Mouse (Mus musculus) midbrain, embryonic 14.5 days (tissue): ENCODE data around the gene Arhgef17. TPM values are rescaled to one million over a fixed set of nuclear protein-coding genes. Genes with fewer than 3 reads are reported as not detected.
A peak's percentile ranks its signal among the peaks of the same experiment; 100 is the strongest.

Experiments
- ATAC-seq: fragments of 200-750 bp; cut with Nextera tagmentation; 2 replicates; pipeline ENCODE4 v1.8.0; 2017; ENCODE audit warnings: moderate number of reproducible peaks, moderate library complexity; ENCODE audit not compliant: low FRiP score, low TSS enrichment
- DNase-seq: peaks from one replicate; pipeline ENCODE4 v3.0.0-alpha.2; 2015
- H3K27ac ChIP-seq: fragments of 300-500 bp; sonication (generic); replicated peaks from 2 replicates; pipeline ENCODE4 v1.5.1; 2014; ENCODE audit warnings: mild to moderate bottlenecking, low read depth, low read length, moderate library complexity
- H3K27me3 ChIP-seq: fragments of 300-500 bp; sonication (generic); 2 replicates; pipeline ENCODE4 v1.6.1; 2014; ENCODE audit warnings: low read length, control low read depth, mixed read lengths; ENCODE audit not compliant: control insufficient read depth, insufficient read depth
- H3K36me3 ChIP-seq: fragments of 300-500 bp; sonication (generic); 2 replicates; pipeline ENCODE4 v1.6.1; 2014; ENCODE audit warnings: low read length, control low read depth; ENCODE audit not compliant: control insufficient read depth, insufficient read depth
- H3K4me1 ChIP-seq: fragments of 300-500 bp; sonication (generic); 2 replicates; pipeline ENCODE4 v1.6.1; 2014; ENCODE audit warnings: mild to moderate bottlenecking, antibody characterized with exemption, low read length, control low read depth; ENCODE audit not compliant: control insufficient read depth, insufficient read depth
- H3K4me2 ChIP-seq: fragments of 300-500 bp; sonication (generic); 2 replicates; pipeline ENCODE4 v1.6.1; 2014; ENCODE audit warnings: mild to moderate bottlenecking, low read length, moderate library complexity
- H3K4me3 ChIP-seq: fragments of 300-500 bp; sonication (generic); replicated peaks from 2 replicates; pipeline ENCODE4 v1.5.1; 2014; ENCODE audit warnings: low read depth, low read length
- H3K9ac ChIP-seq: fragments of 300-500 bp; sonication (generic); replicated peaks from 2 replicates; pipeline ENCODE4 v1.6.1; 2014; ENCODE audit warnings: mild to moderate bottlenecking, low read length, moderate library complexity
- H3K9me3 ChIP-seq: fragments of 300-500 bp; sonication (generic); 2 replicates; pipeline ENCODE4 v1.6.1; 2016; ENCODE audit warnings: low read length, control low read depth, mixed read lengths; ENCODE audit not compliant: control insufficient read depth
- WGBS: fragments of 180-500 bp; shearing (Covaris S2); extraction: QIAGEN DNeasy Blood & Tissue Kit; methylation state at CpG from one replicate; pipeline ENCODE4 v1.1.7; 2014; 5-methylcytosine and 5-hydroxymethylcytosine counted together
- microRNA-seq: library from miRNA; unstranded; fragments of <30 nt; microRNA quantifications from one replicate; pipeline ENCODE4, GENCODE M21; 2016
- polyA plus RNA-seq: library from polyadenylated mRNA; unstranded; fragments of >200 nt; fragmentation: Nextera tagmentation; extraction: Ambion mirVana; gene quantifications from 2 replicates; pipeline ENCODE4 v1.2.1, GENCODE M21; 2014

Arhgef17 gene
- polyA plus RNA-seq, 1 experiment from 2014 or later, result 12.1 TPM

DNA sequence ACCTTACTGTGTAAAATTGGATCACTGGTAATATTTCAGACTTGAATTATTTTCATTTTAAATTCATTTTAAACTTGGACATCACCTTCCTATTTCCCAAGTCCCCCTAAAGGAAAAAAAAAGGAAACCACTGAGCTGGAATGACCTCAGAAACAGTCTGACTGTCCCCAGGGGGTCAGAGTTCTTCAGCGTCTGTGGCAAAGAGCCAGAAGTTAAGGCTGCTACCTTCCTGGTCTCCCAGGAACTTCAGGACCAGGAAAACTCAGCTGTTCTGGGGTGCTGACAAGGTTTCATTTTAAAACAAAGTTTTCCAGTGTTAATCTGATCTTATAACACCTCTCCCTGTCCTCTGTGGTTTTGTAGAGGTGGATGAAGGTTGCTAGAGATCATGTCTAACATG is 94.2 kb downstream of the Arhgef17 start:
- WGBS, result 67% methylated on average over 1 of the region's 1 CpGs
- H3K27ac ChIP-seq, result no peak overlapping the region
- DNase-seq, result no peak
- no peak overlapping the region for H3K9ac ChIP-seq
- H3K4me3 ChIP-seq, result no peak overlapping the region
- H3K4me2 ChIP-seq, result no peak overlapping the region
- no peaks in the 10 kb centered on the region for H3K9me3 ChIP-seq
- no peaks in the 10 kb centered on the region for H3K4me1 ChIP-seq
- ATAC-seq, result no peak
- no peaks in the 10 kb centered on the region for H3K27me3 ChIP-seq
- H3K36me3 ChIP-seq, result peaks cover 66% of the 10 kb centered on the region

DNA sequence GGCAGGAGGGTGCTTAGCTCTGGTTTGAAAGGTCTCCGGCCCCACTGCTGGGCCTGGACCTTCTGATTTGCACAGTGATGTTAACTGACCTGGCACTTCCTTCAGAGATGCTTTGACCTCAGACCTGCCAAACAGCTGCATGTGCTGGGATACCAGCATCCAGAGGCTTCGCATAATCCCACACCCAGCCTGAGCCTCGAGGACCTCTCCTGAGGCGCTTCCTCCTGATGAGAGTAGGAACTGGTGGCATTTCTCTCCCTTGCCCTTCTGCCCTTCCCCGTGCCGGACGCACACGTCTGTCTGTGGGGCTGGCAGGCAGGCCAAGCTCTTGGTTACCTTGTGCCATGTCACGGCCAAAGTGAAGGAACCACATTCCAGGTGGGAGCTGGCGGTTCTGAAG is 95.2 kb downstream of the Arhgef17 start:
- 91% methylated on average over 10 of the region's 10 CpGs for WGBS
- no peak overlapping the region for H3K4me2 ChIP-seq
- ATAC-seq, result no peak

DNA sequence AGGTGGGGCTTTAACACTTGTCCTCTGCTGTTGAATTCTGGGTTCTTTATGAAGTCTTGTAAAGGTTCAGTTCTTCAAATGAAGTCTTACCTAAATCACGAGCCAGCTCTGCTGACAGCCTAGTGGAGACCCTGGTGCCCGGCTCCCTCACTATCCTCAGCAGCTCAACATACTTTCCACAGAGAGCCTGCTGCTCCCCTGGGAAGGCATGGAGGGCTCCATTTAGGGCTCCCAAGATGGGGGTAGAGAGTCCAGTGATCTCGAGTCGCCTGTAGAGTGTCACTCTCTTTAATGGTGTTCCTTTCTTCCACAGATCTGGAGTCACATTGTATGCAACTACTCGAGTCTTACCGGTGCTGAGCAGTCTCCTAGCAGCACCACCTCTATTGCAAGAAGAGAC is 96.2 kb downstream of the Arhgef17 start:
- DNase-seq, result no peak
- no peak for ATAC-seq
- H3K4me1 ChIP-seq, result no peaks in the 10 kb centered on the region
- H3K36me3 ChIP-seq, result peaks cover 71% of the 10 kb centered on the region
- no peaks in the 10 kb centered on the region for H3K27me3 ChIP-seq
- no peak overlapping the region for H3K9ac ChIP-seq
- no peaks in the 10 kb centered on the region for H3K9me3 ChIP-seq
- H3K27ac ChIP-seq, result no peak overlapping the region
- 91% methylated on average over 6 of the region's 6 CpGs for WGBS
- no peak overlapping the region for H3K4me2 ChIP-seq
- no peak overlapping the region for H3K4me3 ChIP-seq

More for the DNA sequence above, 95.2 kb downstream of the Arhgef17 start:
- Histone ChIP-seq H3K9ac (no peak overlapping the region), H3K9me3 (no peaks in the 10 kb centered on the region), H3K27ac (no peak overlapping the region), H3K4me3 (no peak overlapping the region), H3K36me3 (peaks cover 67% of the 10 kb centered on the region), H3K4me1 (no peaks in the 10 kb centered on the region), H3K27me3 (no peaks in the 10 kb centered on the region)
- no peak for DNase-seq

DNA sequence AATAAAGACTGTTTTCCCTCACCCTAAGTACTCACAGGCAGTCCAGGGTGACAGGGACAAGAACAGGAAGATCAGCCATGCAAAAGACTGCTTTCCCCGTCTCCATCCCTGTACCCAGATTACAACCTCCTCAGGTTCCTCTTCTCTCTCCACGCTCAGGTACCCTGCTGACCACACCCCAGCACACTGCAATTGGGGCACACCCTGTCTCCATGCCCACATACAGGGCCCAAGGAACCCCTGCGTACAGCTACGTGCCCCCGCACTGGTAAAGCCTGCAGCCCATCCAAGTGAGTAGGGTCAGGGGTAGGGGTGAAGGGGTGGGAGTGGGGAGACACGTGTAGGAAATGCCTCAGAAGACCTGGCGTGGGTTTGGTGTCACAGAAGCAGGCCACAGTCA is 96.7 kb downstream of the Arhgef17 start:
- ATAC-seq (no peak), DNase-seq (no peak)
- Histone ChIP-seq H3K9me3 (no peaks in the 10 kb centered on the region), H3K4me1 (no peaks in the 10 kb centered on the region), H3K36me3 (peaks cover 71% of the 10 kb centered on the region), H3K4me3 (no peak overlapping the region), H3K9ac (no peak overlapping the region), H3K27ac (no peak overlapping the region), H3K27me3 (no peaks in the 10 kb centered on the region), H3K4me2 (no peak overlapping the region)
- WGBS, result 92% methylated on average over 7 of the region's 7 CpGs

DNA sequence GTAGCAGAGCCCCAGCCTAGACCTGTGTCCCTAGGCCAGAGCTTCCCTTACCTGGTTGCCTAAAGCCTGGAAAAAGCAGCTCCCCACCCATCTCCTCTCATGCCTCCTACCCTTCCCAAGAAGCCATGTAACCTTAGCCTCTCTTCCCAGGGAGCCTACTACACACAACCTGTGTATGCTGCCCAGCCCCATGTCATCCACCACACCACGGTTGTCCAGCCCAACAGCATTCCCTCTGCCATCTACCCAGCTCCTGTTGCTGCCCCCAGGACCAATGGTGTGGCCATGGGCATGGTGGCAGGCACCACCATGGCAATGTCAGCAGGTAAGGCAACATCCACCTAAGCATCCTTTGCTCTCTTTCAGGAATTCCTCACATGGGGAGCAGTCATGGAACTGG is 98.0 kb downstream of the Arhgef17 start:
- DNase-seq (no peak), ATAC-seq (no peak)
- Histone ChIP-seq H3K4me2 (no peak overlapping the region), H3K9ac (no peak overlapping the region), H3K27me3 (no peaks in the 10 kb centered on the region), H3K36me3 (peaks cover 67% of the 10 kb centered on the region), H3K27ac (no peak overlapping the region), H3K9me3 (no peaks in the 10 kb centered on the region), H3K4me3 (no peak overlapping the region), H3K4me1 (no peaks in the 10 kb centered on the region)
- WGBS, result 97% methylated on average over 1 of the region's 1 CpGs

DNA sequence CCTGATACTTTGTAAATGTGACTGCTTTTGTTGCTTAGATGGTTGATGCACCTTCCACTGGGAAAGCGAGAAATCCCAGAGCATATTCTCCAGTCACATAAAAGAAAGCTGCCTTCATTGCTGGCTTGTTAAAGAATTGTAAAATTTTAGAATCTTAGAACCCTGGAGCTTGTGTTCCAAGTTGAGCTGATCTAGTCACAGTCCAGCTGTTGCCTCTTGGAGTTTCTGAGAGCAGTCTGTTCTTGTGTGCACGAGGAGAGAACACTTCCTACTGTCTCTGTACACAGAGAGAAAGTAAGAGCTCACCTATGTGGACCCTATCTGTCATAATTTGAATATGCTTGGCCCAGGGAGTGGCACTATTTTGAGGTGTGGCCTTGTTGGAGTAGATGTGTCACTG is 103.4 kb downstream of the Arhgef17 start:
- no peaks in the 10 kb centered on the region for H3K4me1 ChIP-seq
- ATAC-seq, result no peak
- 95% methylated on average over 2 of the region's 2 CpGs for WGBS
- H3K27ac ChIP-seq, result no peak overlapping the region
- peaks cover 28% of the 10 kb centered on the region for H3K36me3 ChIP-seq
- H3K4me2 ChIP-seq, result no peak overlapping the region
- H3K9ac ChIP-seq, result no peak overlapping the region
- DNase-seq, result no peak
- H3K4me3 ChIP-seq, result no peak overlapping the region
- no peaks in the 10 kb centered on the region for H3K9me3 ChIP-seq
- no peaks in the 10 kb centered on the region for H3K27me3 ChIP-seq

DNA sequence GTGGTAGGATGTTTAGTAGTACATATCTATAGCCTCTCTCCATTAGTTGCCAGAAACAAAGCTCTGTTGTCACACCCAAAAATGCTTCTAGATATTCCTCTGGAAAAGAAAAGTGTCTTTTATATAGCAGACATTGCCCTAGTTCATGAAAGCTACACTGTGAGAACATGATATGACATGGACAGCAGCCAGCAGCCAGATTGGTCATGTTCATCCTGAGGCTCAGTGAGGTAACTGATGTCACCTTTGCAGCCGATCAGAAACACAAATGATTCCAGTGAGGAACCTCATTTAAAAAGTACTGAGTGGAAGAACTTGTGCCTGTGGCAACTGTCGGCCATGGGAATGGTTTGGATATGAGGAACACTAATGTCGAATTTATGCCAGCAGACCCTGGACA is 107.2 kb downstream of the Arhgef17 start:
- no peaks in the 10 kb centered on the region for H3K27me3 ChIP-seq
- no peak overlapping the region for H3K4me2 ChIP-seq
- DNase-seq (no peak), ATAC-seq (no peak)
- H3K27ac ChIP-seq, result no peak overlapping the region
- WGBS, result 94% methylated on average over 3 of the region's 3 CpGs
- H3K4me1 ChIP-seq, result no peaks in the 10 kb centered on the region
- H3K4me3 ChIP-seq, result no peak overlapping the region
- H3K9me3 ChIP-seq, result no peaks in the 10 kb centered on the region
- H3K9ac ChIP-seq, result no peak overlapping the region
- peaks cover 12% of the 10 kb centered on the region for H3K36me3 ChIP-seq

Small RNA genes lying within 50 kb of the gene (microRNA-seq; reads per million reads assigned to microRNA genes)
- gene Mir3102, result 53.7 reads per million, percentile 49 among the genes with 10 or more reads in this experiment

Other genes with a start within 250 kb of the Arhgef17 start
- 113 and 128 TPM in 2 replicates for gene Fam168a, start 225.5 kb downstream of the Arhgef17 start, polyA plus RNA-seq
- 3.9 and 4.5 TPM in 2 replicates for gene Relt, start 68.7 kb downstream of the Arhgef17 start, polyA plus RNA-seq
- gene P2ry6, start 42.5 kb upstream of the Arhgef17 start, polyA plus RNA-seq, result 1.8 and 2.7 TPM in 2 replicates
- gene P2ry2, start 80.8 kb upstream of the Arhgef17 start, polyA plus RNA-seq, result 0.16 TPM in 1 of 2 replicates, not detected in the other
- 38.6 and 50.5 TPM in 2 replicates for gene Fchsd2, start 160.8 kb upstream of the Arhgef17 start, polyA plus RNA-seq